Mouse (Mus musculus) thymus, postnatal 4 days (tissue): ENCODE results near the gene Rassf2.

Experiments
- DNase-seq: peaks from one replicate; pipeline ENCODE4 v3.0.0; 2021

The Rassf2 gene

DNA sequence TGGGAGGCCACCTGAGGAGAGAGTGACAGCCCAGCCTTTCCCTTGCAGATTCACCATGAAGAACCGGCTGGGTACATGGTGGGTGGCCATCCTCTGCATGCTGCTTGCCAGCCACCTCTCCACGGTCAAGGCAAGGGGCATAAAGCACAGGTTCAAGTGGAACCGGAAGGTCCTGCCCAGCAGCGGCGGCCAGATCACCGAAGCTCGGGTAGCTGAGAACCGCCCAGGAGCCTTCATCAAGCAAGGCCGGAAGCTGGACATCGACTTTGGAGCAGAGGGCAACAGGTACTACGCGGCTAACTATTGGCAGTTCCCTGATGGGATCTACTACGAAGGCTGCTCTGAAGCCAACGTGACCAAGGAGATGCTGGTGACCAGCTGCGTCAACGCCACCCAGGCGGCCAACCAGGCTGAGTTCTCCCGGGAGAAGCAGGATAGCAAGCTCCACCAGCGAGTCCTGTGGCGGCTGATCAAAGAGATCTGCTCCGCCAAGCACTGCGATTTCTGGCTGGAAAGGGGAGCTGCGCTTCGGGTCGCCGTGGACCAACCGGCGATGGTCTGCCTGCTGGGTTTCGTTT is 77.0 kb downstream of the Rassf2 start:
- peak; percentile 17 for DNase-seq

DNA sequence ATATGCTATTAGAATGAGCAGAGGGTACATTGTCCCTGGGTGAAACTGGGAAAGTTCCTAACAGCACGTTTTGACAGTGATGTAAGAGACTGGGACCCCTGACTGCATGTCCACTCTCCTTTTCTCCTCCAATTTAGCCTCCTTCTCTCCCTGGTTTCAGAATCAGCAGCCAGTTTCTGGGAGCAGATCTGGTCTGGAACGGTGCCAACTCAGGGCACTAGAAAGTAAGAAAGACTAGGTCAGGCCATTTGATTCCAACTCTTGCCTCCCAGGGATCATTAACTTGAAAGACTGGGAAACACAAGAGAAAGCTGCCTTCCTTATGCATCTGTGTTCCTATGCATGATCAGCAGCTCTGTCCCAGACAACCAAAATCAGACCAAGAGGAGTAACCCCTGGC is 77.6 kb downstream of the Rassf2 start:
- no peak for DNase-seq

- peak; percentile 19 for DNase-seq
Observed at GRCm38 (mm10) chr2:131950598-131951095, 79.4 kb downstream of the Rassf2 start, which contains the start of gene Prnd. TSS of gene Prnd (plus strand) at chr2:131950861.

DNA sequence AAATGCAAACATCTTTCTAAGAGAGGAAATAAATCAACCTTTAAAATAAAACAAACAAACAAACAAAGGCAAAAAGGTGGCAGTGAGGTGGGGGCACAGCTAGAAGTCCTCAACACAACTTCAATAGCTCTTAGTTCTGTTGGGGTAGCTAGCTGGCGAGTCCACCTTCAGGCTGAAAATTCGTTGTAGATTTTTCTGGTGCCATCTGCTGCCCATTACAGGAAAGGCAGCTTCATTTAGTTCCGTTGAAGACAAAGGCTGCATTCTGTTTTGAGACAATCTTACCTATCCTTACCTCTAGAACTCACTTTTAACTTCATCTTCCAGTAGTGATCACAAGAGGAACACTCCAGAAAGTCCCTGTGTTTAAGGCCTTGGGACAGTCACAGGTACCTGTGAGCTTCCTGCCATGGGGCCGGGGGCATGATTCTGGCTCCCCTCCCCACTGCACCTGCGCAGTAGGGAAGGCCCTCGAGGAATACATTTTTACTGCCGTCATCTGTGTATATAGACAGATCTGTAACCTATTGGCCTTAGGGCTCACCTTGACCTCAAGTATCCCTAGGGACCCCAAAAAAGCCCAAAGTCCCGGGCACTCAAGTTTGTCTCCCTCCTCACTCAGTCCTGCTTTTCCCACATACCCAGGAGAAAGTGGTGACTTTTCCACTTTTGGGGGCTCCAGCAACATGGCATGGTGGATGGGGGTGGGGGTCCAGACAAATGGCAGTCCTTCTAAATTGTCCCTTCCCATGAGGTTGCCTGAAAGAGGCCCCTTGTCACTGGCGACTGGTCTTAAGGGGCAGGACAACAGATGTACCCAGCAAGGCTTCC is 80.1 kb downstream of the Rassf2 start:
- DNase-seq = peak; percentile 67

GRCm38 (mm10) chr2:131948916-131949639 is 81.0 kb downstream of the Rassf2 start:
- DNase-seq = no peak

GRCm38 (mm10) chr2:131948156-131948555 is 81.9 kb downstream of the Rassf2 start:
- no peak for DNase-seq

- DNase-seq = no peak
Observed at GRCm38 (mm10) chr2:131946351-131946750, 83.7 kb downstream of the Rassf2 start.

DNA sequence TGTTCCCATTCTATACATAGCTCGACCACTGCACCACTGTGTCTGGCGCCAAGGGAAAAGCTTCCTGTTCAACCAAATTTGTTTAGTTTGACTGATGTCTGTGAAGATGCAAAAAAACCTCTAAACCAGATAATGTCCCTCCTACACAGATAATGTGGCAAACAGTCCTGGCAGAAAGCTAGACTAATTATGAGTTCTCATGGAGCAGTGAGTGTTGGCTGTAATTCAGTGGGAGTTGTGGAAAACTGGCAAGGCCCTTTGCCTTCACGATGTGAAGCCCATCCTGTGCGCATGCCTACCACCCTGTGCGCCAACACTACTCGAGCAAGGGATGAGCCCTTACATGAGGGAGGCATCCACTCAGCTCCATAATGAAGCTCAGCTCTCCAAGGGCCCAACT is 84.3 kb downstream of the Rassf2 start:
- DNase-seq = no peak

DNA sequence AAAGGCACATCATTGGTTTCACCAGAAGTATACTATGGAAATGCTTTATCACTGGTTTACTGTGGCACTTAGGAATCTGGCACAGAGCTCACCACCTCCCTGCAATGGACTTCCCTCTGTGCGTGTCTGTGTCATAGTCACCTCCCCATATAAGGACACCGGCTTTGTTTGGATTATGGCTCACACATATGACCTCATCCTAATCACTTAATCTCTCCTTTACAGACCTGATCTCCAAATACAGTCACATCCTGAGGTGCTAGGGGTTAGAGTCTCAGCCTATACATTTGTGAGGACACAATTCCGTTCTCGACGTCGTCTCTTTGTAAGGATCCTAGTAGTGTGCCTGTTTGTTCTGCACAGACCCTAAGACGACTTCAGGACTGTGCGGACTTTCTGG is 84.8 kb downstream of the Rassf2 start:
- DNase-seq = no peak

GRCm38 (mm10) chr2:131944370-131944769 is 85.7 kb downstream of the Rassf2 start:
- no peak for DNase-seq

DNA sequence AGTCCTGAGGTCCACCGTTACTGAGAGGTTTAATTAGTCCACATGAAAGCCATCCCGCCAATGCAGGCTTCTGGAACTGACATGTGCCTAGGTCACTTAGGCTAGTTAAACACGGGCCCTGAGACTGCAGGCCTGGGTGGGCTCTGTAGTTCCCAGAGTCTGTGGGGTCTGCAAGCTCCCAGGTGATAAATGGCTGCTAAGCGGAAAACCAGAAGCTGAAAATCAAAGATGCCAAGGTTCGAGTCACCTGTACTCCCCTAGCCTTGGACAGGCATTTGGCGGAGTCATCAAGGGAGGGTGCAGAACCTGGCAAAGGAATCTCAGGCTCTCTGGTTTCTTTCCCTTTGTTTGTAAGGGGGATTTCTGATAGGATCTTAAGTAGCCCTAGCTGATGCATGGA is 88.6 kb downstream of the Rassf2 start:
- DNase-seq = no peak

GRCm38 (mm10) chr2:131940506-131940905 is 89.6 kb downstream of the Rassf2 start:
- DNase-seq = no peak
